Mouse (Mus musculus) kidney, embryonic 15.5 days (tissue): ENCODE measurements at regions not wholly inside any gene's neighbourhood (a gene's known extent, or its start where the extent isn't known, plus 50 kb on each side); places are given as distances from the start of the nearest gene placed in this dataset.
"Not testable (repeated sequence)": the region's sequence is repeated elsewhere in the genome, so short reads cannot be mapped to it uniquely, and the experiment has no call there.

Experiments
- ATAC-seq: fragments of 200-750 bp; cut with Nextera tagmentation; replicated peaks from 2 replicates; pipeline ENCODE4 v1.8.0; 2017; ENCODE audit warnings: moderate TSS enrichment; ENCODE audit not compliant: low FRiP score
- H3K27ac ChIP-seq: fragments of 300-500 bp; sonication (generic); 2 replicates; pipeline ENCODE4 v1.5.1; 2015; ENCODE audit warnings: mild to moderate bottlenecking, inconsistent platforms
- H3K27me3 ChIP-seq: fragments of 300-500 bp; sonication (generic); 2 replicates; pipeline ENCODE4 v1.6.1; 2015; ENCODE audit warnings: inconsistent platforms
- H3K36me3 ChIP-seq: fragments of 300-500 bp; sonication (generic); 2 replicates; pipeline ENCODE4 v1.6.1; 2015; ENCODE audit warnings: inconsistent platforms
- H3K4me1 ChIP-seq: fragments of 300-500 bp; sonication (generic); 2 replicates; pipeline ENCODE4 v1.6.1; 2015; ENCODE audit warnings: inconsistent platforms
- H3K4me2 ChIP-seq: fragments of 300-500 bp; sonication (generic); 2 replicates; pipeline ENCODE4 v1.6.1; 2015; ENCODE audit warnings: moderate library complexity, mild to moderate bottlenecking, inconsistent platforms
- H3K4me3 ChIP-seq: fragments of 300-500 bp; sonication (generic); replicated peaks from 2 replicates; pipeline ENCODE4 v1.5.1; 2015; ENCODE audit warnings: mild to moderate bottlenecking, inconsistent platforms
- H3K9ac ChIP-seq: fragments of 300-500 bp; sonication (generic); 2 replicates; pipeline ENCODE4 v1.6.1; 2015; ENCODE audit warnings: mild to moderate bottlenecking, inconsistent platforms
- H3K9me3 ChIP-seq: fragments of 300-500 bp; sonication (generic); replicated peaks from 2 replicates; pipeline ENCODE4 v1.6.1; 2016; ENCODE audit warnings: inconsistent platforms
- WGBS: fragments of 180-500 bp; shearing (Covaris S2); methylation state at CpG from one replicate; pipeline ENCODE4 v1.1.7; 2015; ENCODE audit warnings: mixed read lengths; 5-methylcytosine and 5-hydroxymethylcytosine counted together

GRCm38 (mm10) chr13:52279970-52280348 is 251.1 kb downstream of the Diras2 start:
- H3K27ac ChIP-seq: no peak overlapping the region
- WGBS: 88% methylated on average over 5 of the region's 5 CpGs
- H3K4me3 ChIP-seq: no peak overlapping the region
- no peaks in the 10 kb centered on the region for H3K36me3 ChIP-seq
- H3K4me2 ChIP-seq: no peak overlapping the region
- no peak overlapping the region for H3K9ac ChIP-seq
- H3K27me3 ChIP-seq: no peaks in the 10 kb centered on the region
- no peak for ATAC-seq
- 0 out of 2 replicates have a peak, but pooled peaks cover 4% of the 10 kb centered on the region for H3K4me1 ChIP-seq
- no peaks in the 10 kb centered on the region for H3K9me3 ChIP-seq

- no peaks in the 10 kb centered on the region for H3K9me3 ChIP-seq
- H3K36me3 ChIP-seq: no peaks in the 10 kb centered on the region
- no peak overlapping the region for H3K27ac ChIP-seq
- 75% methylated on average over 2 of the region's 2 CpGs for WGBS
- ATAC-seq: no peak
- no peaks in the 10 kb centered on the region for H3K27me3 ChIP-seq
- H3K9ac ChIP-seq: no peak overlapping the region
- H3K4me2 ChIP-seq: no peak overlapping the region
- H3K4me3 ChIP-seq: no peak overlapping the region
- H3K4me1 ChIP-seq: no peaks in the 10 kb centered on the region
Observed at GRCm38 (mm10) chr13:52281271-52281670, 249.8 kb downstream of the Diras2 start.

- H3K4me3 ChIP-seq: no peak overlapping the region
- no peak overlapping the region for H3K9ac ChIP-seq
- no peak for ATAC-seq
- no peaks in the 10 kb centered on the region for H3K27me3 ChIP-seq
- no peaks in the 10 kb centered on the region for H3K9me3 ChIP-seq
- no peaks in the 10 kb centered on the region for H3K4me1 ChIP-seq
- no peak overlapping the region for H3K27ac ChIP-seq
- no peak overlapping the region for H3K4me2 ChIP-seq
- 58% methylated on average over 12 of the region's 13 CpGs for WGBS
- no peaks in the 10 kb centered on the region for H3K36me3 ChIP-seq
Observed at GRCm38 (mm10) chr13:52282500-52282899, 248.6 kb downstream of the Diras2 start.

- no peak for ATAC-seq
Observed at GRCm38 (mm10) chr13:52283456-52283855, 247.6 kb downstream of the Diras2 start.

GRCm38 (mm10) chr13:52284026-52284801 is 246.9 kb downstream of the Diras2 start:
- no peaks in the 10 kb centered on the region for H3K36me3 ChIP-seq
- H3K27ac ChIP-seq: no peak overlapping the region
- H3K9me3 ChIP-seq: no peaks in the 10 kb centered on the region
- no peak overlapping the region for H3K9ac ChIP-seq
- no peak for ATAC-seq
- no peak overlapping the region for H3K4me3 ChIP-seq
- no peaks in the 10 kb centered on the region for H3K27me3 ChIP-seq
- 81% methylated on average over 12 of the region's 12 CpGs for WGBS
- H3K4me1 ChIP-seq: no peaks in the 10 kb centered on the region
- H3K4me2 ChIP-seq: no peak overlapping the region

More at GRCm38 (mm10) chr13:52283456-52283855, 247.6 kb downstream of the Diras2 start:
- H3K27me3 ChIP-seq: no peaks in the 10 kb centered on the region
- no peaks in the 10 kb centered on the region for H3K36me3 ChIP-seq
- no peaks in the 10 kb centered on the region for H3K4me1 ChIP-seq
- H3K27ac ChIP-seq: no peak overlapping the region
- H3K4me2 ChIP-seq: no peak overlapping the region
- 78% methylated on average over 11 of the region's 11 CpGs for WGBS
- no peak overlapping the region for H3K4me3 ChIP-seq
- H3K9me3 ChIP-seq: no peaks in the 10 kb centered on the region
- H3K9ac ChIP-seq: no peak overlapping the region

- no peak for ATAC-seq
- Histone ChIP-seq H3K36me3 (no peaks in the 10 kb centered on the region), H3K9me3 (no peaks in the 10 kb centered on the region), H3K4me2 (no peak overlapping the region), H3K27ac (no peak overlapping the region), H3K4me1 (no peaks in the 10 kb centered on the region), H3K9ac (no peak overlapping the region), H3K27me3 (no peaks in the 10 kb centered on the region), H3K4me3 (no peak overlapping the region)
- WGBS: 32% methylated on average over 6 of the region's 6 CpGs
Observed at GRCm38 (mm10) chr13:52288400-52288799, 242.7 kb downstream of the Diras2 start.

- Histone ChIP-seq H3K9me3 (no peaks in the 10 kb centered on the region), H3K4me2 (no peak overlapping the region), H3K27me3 (no peaks in the 10 kb centered on the region), H3K36me3 (no peaks in the 10 kb centered on the region), H3K27ac (no peak overlapping the region), H3K9ac (no peak overlapping the region), H3K4me3 (no peak overlapping the region), H3K4me1 (no peaks in the 10 kb centered on the region)
- no peak for ATAC-seq
- 90% methylated on average over 15 of the region's 15 CpGs for WGBS
Observed at GRCm38 (mm10) chr13:52295847-52296246, 235.2 kb downstream of the Diras2 start.

- ATAC-seq: no peak
- 75% methylated on average over 9 of the region's 9 CpGs for WGBS
- H3K27ac ChIP-seq: no peak overlapping the region
- no peak overlapping the region for H3K4me2 ChIP-seq
- no peaks in the 10 kb centered on the region for H3K36me3 ChIP-seq
- H3K4me1 ChIP-seq: no peaks in the 10 kb centered on the region
- no peak overlapping the region for H3K9ac ChIP-seq
- no peaks in the 10 kb centered on the region for H3K9me3 ChIP-seq
- H3K27me3 ChIP-seq: no peaks in the 10 kb centered on the region
- no peak overlapping the region for H3K4me3 ChIP-seq
Observed at GRCm38 (mm10) chr13:52296541-52297276, 234.4 kb downstream of the Diras2 start.

GRCm38 (mm10) chr13:52297277-52297623 is 233.8 kb downstream of the Diras2 start:
- Histone ChIP-seq H3K4me1 (no peaks in the 10 kb centered on the region), H3K27ac (no peak overlapping the region), H3K4me3 (no peak overlapping the region), H3K36me3 (no peaks in the 10 kb centered on the region), H3K27me3 (no peaks in the 10 kb centered on the region), H3K9ac (no peak overlapping the region), H3K4me2 (no peak overlapping the region), H3K9me3 (no peaks in the 10 kb centered on the region)
- no peak for ATAC-seq
- WGBS: 81% methylated on average over 7 of the region's 7 CpGs

GRCm38 (mm10) chr13:52298362-52298761 is 232.7 kb downstream of the Diras2 start:
- H3K4me3 ChIP-seq: no peak overlapping the region
- no peaks in the 10 kb centered on the region for H3K4me1 ChIP-seq
- no peak for ATAC-seq
- 70% methylated on average over 5 of the region's 5 CpGs for WGBS
- no peak overlapping the region for H3K27ac ChIP-seq
- H3K9me3 ChIP-seq: no peaks in the 10 kb centered on the region
- H3K36me3 ChIP-seq: no peaks in the 10 kb centered on the region
- no peak overlapping the region for H3K4me2 ChIP-seq
- no peaks in the 10 kb centered on the region for H3K27me3 ChIP-seq
- no peak overlapping the region for H3K9ac ChIP-seq

- not testable (repeated sequence) for H3K27me3 ChIP-seq, H3K36me3 ChIP-seq, H3K27ac ChIP-seq, ATAC-seq, H3K4me3 ChIP-seq, H3K4me1 ChIP-seq, H3K4me2 ChIP-seq, H3K9ac ChIP-seq, H3K9me3 ChIP-seq
Observed at GRCm38 (mm10) chr13:52305328-52305727, 225.8 kb downstream of the Diras2 start.

GRCm38 (mm10) chr13:52306783-52307440 is 224.2 kb downstream of the Diras2 start:
- no peak overlapping the region for H3K4me2 ChIP-seq
- 50% methylated on average over 9 of the region's 9 CpGs for WGBS
- no peaks in the 10 kb centered on the region for H3K36me3 ChIP-seq
- no peak overlapping the region for H3K4me3 ChIP-seq
- no peaks in the 10 kb centered on the region for H3K9me3 ChIP-seq
- H3K27me3 ChIP-seq: no peaks in the 10 kb centered on the region
- no peaks in the 10 kb centered on the region for H3K4me1 ChIP-seq
- no peak for ATAC-seq
- no peak overlapping the region for H3K9ac ChIP-seq
- no peak overlapping the region for H3K27ac ChIP-seq
